Mouse (Mus musculus) heart, postnatal 0 days (tissue): ENCODE data around the gene Nsl1.

ENCODE experiments used
- CTCF ChIP-seq: IDR thresholded peaks from 2 replicates; pipeline ENCODE4 v1.5.1; 2016; ENCODE audit warnings: antibody characterized with exemption, control low read depth, low read depth
- EP300 ChIP-seq: IDR thresholded peaks from 2 replicates; pipeline ENCODE4 v1.6.1; 2016; ENCODE audit warnings: antibody characterized with exemption, low read depth

DNA sequence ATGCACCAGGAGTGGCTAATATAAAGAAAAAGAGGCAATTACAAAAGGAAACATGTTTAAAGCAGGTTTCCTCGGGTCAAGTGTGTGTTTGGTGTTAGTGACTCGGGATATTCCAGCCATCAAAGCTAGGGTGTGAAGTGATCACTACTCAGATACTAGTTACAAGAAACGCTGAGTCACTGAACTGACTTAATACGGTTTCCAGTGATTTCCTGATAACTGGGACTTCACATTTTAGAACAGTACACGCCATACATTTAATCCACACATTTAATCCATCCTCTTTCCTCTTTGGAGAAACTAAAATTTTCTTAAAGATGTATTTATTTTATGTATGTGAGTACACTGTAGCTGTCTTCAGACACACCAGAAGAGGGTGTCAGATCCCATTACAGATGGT lies 25.1 kb downstream of the Nsl1 start:
- TF ChIP-seq CTCF (no peak), EP300 (no peak)
